Mouse (Mus musculus) hindbrain, embryonic 14.5 days (tissue): ENCODE measurements around the gene Nos1ap. TPM values are rescaled to one million over a fixed set of nuclear protein-coding genes. Genes with fewer than 3 reads are reported as not detected.

Source experiments
- ATAC-seq: fragments of 200-750 bp; cut with Nextera tagmentation; 2 replicates; pipeline ENCODE4 v1.8.0; 2017; ENCODE audit warnings: moderate number of reproducible peaks, mild to moderate bottlenecking, moderate TSS enrichment, moderate library complexity; ENCODE audit not compliant: low FRiP score
- DNase-seq: peaks from one replicate; pipeline ENCODE4 v3.0.0-alpha.2; 2015; ENCODE audit warnings: low spot score
- H3K27ac ChIP-seq: fragments of 300-500 bp; sonication (generic); 2 replicates; pipeline ENCODE4 v1.5.1; 2014; ENCODE audit warnings: mild to moderate bottlenecking, moderate library complexity
- H3K27me3 ChIP-seq: fragments of 300-500 bp; sonication (generic); 2 replicates; pipeline ENCODE4 v1.6.1; 2014; ENCODE audit warnings: mild to moderate bottlenecking, low read length, mixed read lengths; ENCODE audit not compliant: control insufficient read depth, insufficient read depth
- H3K36me3 ChIP-seq: fragments of 300-500 bp; sonication (generic); replicated peaks from 2 replicates; pipeline ENCODE4 v1.6.1; 2014; ENCODE audit not compliant: control insufficient read depth, insufficient read depth
- H3K4me1 ChIP-seq: fragments of 300-500 bp; sonication (generic); replicated peaks from 2 replicates; pipeline ENCODE4 v1.6.1; 2014; ENCODE audit warnings: antibody characterized with exemption, low read length, mixed read lengths; ENCODE audit not compliant: control insufficient read depth, insufficient read depth
- H3K4me2 ChIP-seq: fragments of 300-500 bp; sonication (generic); replicated peaks from 2 replicates; pipeline ENCODE4 v1.6.1; 2014; ENCODE audit warnings: mild to moderate bottlenecking, moderate library complexity
- H3K4me3 ChIP-seq: fragments of 300-500 bp; sonication (generic); replicated peaks from 2 replicates; pipeline ENCODE4 v1.5.1; 2014; ENCODE audit warnings: mild to moderate bottlenecking, low read length
- H3K9ac ChIP-seq: fragments of 300-500 bp; sonication (generic); 2 replicates; pipeline ENCODE4 v1.6.1; 2014
- H3K9me3 ChIP-seq: fragments of 300-500 bp; sonication (generic); 2 replicates; pipeline ENCODE4 v1.6.1; 2016; ENCODE audit warnings: low read length; ENCODE audit not compliant: control insufficient read depth
- WGBS: fragments of 180-500 bp; shearing (Covaris S2); extraction: QIAGEN DNeasy Blood & Tissue Kit; methylation state at CpG from one replicate; pipeline ENCODE4 v1.1.7; 2014; 5-methylcytosine and 5-hydroxymethylcytosine counted together
- polyA plus RNA-seq: library from polyadenylated mRNA; unstranded; fragments of >200 nt; fragmentation: Nextera tagmentation; extraction: Ambion mirVana; gene quantifications from 2 replicates; pipeline ENCODE4 v1.2.1, GENCODE M21; 2014

Nos1ap gene
- polyA plus RNA-seq, 1 experiment from 2014 or later, result 18.0 TPM

DNA sequence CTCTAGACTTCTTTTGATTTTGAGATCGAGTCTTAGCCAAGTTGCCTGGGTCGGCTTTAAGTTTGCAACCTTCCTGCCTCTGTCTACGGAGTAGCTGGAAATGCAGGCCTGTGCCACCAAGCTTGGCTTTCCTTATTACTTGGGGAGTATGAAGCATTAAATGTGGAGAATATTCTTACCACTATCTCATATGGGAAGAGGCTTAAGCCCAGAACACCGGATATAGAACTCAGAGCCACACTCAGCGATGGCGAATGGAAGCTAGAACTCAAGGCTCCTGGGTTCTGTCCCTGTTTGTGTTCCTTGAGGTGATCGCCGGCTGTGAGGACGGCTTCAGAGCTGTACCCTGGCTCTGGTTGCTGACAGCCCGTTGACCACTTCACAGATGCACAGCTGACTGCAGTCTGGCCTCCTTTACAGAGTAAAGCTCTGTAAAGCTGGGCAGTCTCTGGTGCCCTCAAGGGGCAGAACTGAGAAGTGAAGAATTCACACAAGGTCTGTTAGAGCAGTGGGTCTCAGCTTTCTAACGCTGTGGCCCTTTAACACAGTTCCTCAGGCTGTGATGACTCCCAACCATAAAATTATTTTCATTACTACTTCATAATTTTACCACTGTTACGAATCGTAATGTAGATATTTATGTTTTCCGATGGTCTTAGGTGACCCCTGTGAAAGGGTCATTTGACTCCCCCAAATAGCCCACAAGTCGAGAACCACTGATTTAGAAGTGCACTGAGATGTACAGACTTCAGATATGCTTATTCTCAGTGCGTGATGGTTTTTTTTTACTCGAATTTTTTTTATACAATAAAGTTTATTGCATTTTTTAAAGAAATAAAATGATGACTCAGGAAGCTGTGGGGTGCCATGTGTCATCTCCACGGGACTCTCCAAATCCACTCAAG, 23.6 kb upstream of the Nos1ap start:
- peak; percentile 95 for ATAC-seq
- no peak overlapping the region for H3K4me2 ChIP-seq
- WGBS, result 61% methylated on average over 18 of the region's 18 CpGs
- DNase-seq, result peak; percentile 90
- no peak overlapping the region for H3K9ac ChIP-seq
- no peak overlapping the region for H3K27ac ChIP-seq
- H3K27me3 ChIP-seq, result no peaks in the 10 kb centered on the region
- no peaks in the 10 kb centered on the region for H3K36me3 ChIP-seq
- no peak overlapping the region for H3K4me3 ChIP-seq
- no peaks in the 10 kb centered on the region for H3K4me1 ChIP-seq
- H3K9me3 ChIP-seq, result no peaks in the 10 kb centered on the region

DNA sequence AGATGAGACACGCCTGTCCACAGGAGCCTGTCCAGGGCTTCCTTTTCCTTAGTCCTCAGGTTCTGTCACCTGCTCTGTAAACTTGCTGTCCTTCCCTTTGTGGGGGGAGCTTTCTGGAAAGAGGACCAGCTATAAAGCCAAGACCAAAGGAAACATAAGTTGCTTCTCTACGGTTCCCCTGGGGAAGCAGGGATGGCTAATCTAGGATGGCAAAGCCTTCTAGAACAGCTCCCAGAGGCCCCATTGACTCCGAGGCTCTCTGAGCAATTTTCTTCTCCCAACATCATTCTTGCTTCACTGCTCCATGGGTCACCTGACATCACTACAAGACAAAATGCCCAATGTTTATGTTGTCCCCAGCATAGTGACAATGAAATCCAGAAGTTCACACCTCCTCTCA, 22.0 kb upstream of the Nos1ap start:
- no peak overlapping the region for H3K4me2 ChIP-seq
- H3K27me3 ChIP-seq, result no peaks in the 10 kb centered on the region
- no peak for DNase-seq
- no peaks in the 10 kb centered on the region for H3K9me3 ChIP-seq
- no peak overlapping the region for H3K27ac ChIP-seq
- 83% methylated on average over 3 of the region's 3 CpGs for WGBS
- H3K36me3 ChIP-seq, result no peaks in the 10 kb centered on the region
- H3K9ac ChIP-seq, result no peak overlapping the region
- ATAC-seq, result no peak
- no peak overlapping the region for H3K4me3 ChIP-seq
- no peaks in the 10 kb centered on the region for H3K4me1 ChIP-seq

DNA sequence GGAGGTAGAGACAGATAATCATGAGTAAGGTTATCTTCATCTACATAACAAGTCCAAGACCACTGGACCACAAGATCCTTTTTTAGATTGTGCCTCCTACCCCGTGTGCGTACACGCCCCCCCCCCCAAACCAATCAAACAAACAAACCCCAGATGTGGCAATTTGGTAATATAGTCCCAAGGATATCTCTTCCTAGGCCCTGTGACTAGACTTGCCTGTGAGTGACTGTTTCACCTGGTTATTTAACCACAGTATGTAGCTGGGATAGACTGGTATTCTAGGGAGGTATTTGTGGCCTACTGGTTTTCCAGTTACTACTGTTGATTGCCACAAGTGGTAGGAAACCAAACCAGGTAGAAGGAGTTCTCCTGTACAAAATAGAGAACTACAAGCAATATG, 21.0 kb upstream of the Nos1ap start:
- ATAC-seq (no peak), DNase-seq (no peak)
- no peak overlapping the region for H3K9ac ChIP-seq
- H3K27me3 ChIP-seq, result no peaks in the 10 kb centered on the region
- H3K36me3 ChIP-seq, result no peaks in the 10 kb centered on the region
- H3K9me3 ChIP-seq, result no peaks in the 10 kb centered on the region
- no peaks in the 10 kb centered on the region for H3K4me1 ChIP-seq
- WGBS, result 97% methylated on average over 3 of the region's 3 CpGs
- no peak overlapping the region for H3K4me3 ChIP-seq
- H3K27ac ChIP-seq, result no peak overlapping the region
- no peak overlapping the region for H3K4me2 ChIP-seq

GRCm38 (mm10) chr1:170610289-170610688, 20.6 kb upstream of the Nos1ap start:
- Histone ChIP-seq H3K27me3 (no peaks in the 10 kb centered on the region), H3K27ac (no peak overlapping the region), H3K4me2 (no peak overlapping the region), H3K4me1 (no peaks in the 10 kb centered on the region), H3K4me3 (no peak overlapping the region), H3K36me3 (no peaks in the 10 kb centered on the region), H3K9me3 (no peaks in the 10 kb centered on the region), H3K9ac (no peak overlapping the region)
- ATAC-seq (no peak), DNase-seq (no peak)
- 86% methylated on average over 3 of the region's 3 CpGs for WGBS

DNA sequence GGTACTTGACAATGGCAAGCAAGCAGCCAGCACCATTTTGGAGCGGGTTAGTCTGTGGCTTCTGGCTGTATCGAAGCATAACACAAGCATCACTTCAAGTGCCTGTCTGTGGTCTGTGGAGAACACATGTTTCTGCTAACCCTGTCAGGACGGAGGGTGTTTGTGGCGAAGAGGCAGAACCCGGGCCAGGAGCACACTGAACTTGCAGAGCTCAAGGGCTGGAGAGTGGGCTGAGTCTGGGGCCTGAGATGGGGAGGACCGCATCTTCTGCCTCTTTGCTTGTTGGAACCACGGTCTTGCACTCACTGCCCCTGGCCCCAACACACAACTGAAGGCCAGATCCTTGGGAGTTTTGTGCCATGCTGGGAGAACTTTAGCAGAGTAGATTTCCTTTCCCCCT, 20.2 kb upstream of the Nos1ap start:
- Histone ChIP-seq H3K9ac (no peak overlapping the region), H3K27me3 (no peaks in the 10 kb centered on the region), H3K4me2 (no peak overlapping the region), H3K27ac (no peak overlapping the region), H3K4me1 (no peaks in the 10 kb centered on the region), H3K36me3 (no peaks in the 10 kb centered on the region), H3K9me3 (no peaks in the 10 kb centered on the region), H3K4me3 (no peak overlapping the region)
- DNase-seq (no peak), ATAC-seq (no peak)
- WGBS, result 82% methylated on average over 7 of the region's 7 CpGs

DNA sequence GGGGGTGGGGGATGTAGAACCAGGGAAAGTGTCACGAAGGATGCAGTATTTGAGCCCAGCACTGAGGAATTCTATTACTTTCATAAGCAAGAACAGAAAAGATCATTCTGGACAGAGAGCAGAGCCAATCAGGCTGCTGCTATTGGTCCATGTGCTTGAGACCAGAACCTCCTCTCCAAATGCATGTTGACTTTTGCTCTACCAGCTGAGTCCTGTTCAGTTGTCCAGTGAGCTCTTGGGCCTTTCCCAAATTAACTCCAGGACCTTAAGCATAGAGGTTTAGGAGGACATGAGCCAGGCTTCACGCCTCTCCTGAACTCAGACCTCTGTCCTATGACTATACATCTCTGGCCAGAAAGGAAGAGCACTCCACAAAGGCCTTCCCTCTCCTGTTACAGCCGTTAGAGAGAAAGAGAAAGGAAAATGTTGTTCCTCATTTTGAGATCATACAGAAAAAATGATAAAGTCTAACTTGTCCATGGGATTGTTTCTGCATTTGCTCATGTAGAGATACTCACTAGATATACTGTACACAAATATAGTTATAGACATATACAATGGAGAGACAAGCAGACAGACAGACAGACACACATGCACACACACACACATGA, 18.9 kb upstream of the Nos1ap start:
- Histone ChIP-seq H3K36me3 (no peaks in the 10 kb centered on the region), H3K9ac (no peak overlapping the region), H3K4me1 (no peaks in the 10 kb centered on the region), H3K4me3 (no peak overlapping the region), H3K27me3 (no peaks in the 10 kb centered on the region), H3K9me3 (no peaks in the 10 kb centered on the region), H3K4me2 (no peak overlapping the region), H3K27ac (no peak overlapping the region)
- ATAC-seq (no peak), DNase-seq (no peak)
- WGBS, result 90% methylated on average over 3 of the region's 3 CpGs

- 92% methylated on average over 8 of the region's 8 CpGs for WGBS
- H3K36me3 ChIP-seq, result no peaks in the 10 kb centered on the region
- H3K4me1 ChIP-seq, result no peaks in the 10 kb centered on the region
- ATAC-seq (no peak), DNase-seq (no peak)
- no peak overlapping the region for H3K4me2 ChIP-seq
- H3K27me3 ChIP-seq, result no peaks in the 10 kb centered on the region
- no peaks in the 10 kb centered on the region for H3K9me3 ChIP-seq
- H3K27ac ChIP-seq, result no peak overlapping the region
- no peak overlapping the region for H3K4me3 ChIP-seq
- H3K9ac ChIP-seq, result no peak overlapping the region
Observed at GRCm38 (mm10) chr1:170607231-170607917, 17.7 kb upstream of the Nos1ap start.

DNA sequence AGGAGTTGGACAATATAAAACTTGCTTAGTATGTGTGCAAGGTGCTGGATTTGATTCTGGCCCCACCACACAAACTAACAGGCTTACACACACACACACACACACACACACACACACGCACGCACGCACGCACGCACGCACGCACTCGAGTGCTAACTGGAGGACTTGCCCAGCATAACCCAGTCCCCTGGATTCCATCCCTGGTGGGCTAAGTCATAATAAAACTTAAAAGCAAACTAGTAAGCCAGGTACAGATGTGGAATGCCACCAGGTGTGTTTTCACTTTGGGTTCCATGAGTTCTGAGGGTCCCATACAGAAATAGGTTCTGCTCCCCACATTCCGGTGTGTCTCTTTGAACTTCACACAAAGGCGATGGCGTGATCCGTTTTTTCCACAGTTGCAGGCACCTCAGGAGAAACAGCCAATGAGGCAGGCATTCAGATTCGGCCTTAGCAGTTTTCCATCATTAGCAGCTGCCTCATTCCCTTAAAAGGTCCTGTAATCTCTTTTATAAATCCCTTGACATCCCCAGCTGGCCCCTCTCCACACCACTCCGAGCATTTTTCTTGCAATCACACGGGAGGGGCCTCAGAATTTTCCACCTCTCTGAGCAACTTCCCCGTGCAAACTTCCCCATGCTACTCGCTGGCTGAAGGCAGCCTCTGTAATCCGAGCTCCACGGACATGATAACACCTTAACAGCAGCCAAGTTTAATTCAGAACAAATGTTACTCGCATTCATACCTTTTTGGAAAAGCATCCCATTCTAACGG, 15.8 kb upstream of the Nos1ap start:
- no peak for DNase-seq

GRCm38 (mm10) chr1:170594575-170594974, 4.9 kb upstream of the Nos1ap start:
- DNase-seq, result no peak
- H3K4me3 ChIP-seq, result no peak overlapping the region
- no peaks in the 10 kb centered on the region for H3K27me3 ChIP-seq
- WGBS, result 96% methylated on average over 7 of the region's 7 CpGs
- H3K9me3 ChIP-seq, result 0 out of 2 replicates have a peak, but pooled peaks cover 5% of the 10 kb centered on the region
- ATAC-seq, result no peak
- no peaks in the 10 kb centered on the region for H3K36me3 ChIP-seq
- no peak overlapping the region for H3K27ac ChIP-seq
- no peak overlapping the region for H3K4me2 ChIP-seq
- no peaks in the 10 kb centered on the region for H3K4me1 ChIP-seq
- H3K9ac ChIP-seq, result no peak overlapping the region

More for the DNA sequence above, 15.8 kb upstream of the Nos1ap start:
- no peaks in the 10 kb centered on the region for H3K36me3 ChIP-seq
- no peaks in the 10 kb centered on the region for H3K9me3 ChIP-seq
- no peaks in the 10 kb centered on the region for H3K4me1 ChIP-seq
- no peak overlapping the region for H3K4me3 ChIP-seq
- H3K4me2 ChIP-seq, result no peak overlapping the region
- H3K9ac ChIP-seq, result no peak overlapping the region
- no peaks in the 10 kb centered on the region for H3K27me3 ChIP-seq
- 87% methylated on average over 21 of the region's 21 CpGs for WGBS
- H3K27ac ChIP-seq, result no peak overlapping the region
- ATAC-seq, result no peak
